Mouse (Mus musculus) C2C12 (cell line): ENCODE data around the gene Mcm9. TPM values are rescaled to one million over a fixed set of nuclear protein-coding genes. Genes with fewer than 3 reads are reported as not detected.
"Not testable (repeated sequence)": the region's sequence is repeated elsewhere in the genome, so short reads cannot be mapped to it uniquely, and the experiment has no call there.

Experiments used
- H3K27me3 ChIP-seq: one replicate; pipeline ENCODE4 v1.6.1; 2011; ENCODE audit not compliant: control insufficient read depth, insufficient read depth, insufficient read length
- H3K36me3 ChIP-seq: one replicate; pipeline ENCODE4 v1.6.1; 2011; ENCODE audit not compliant: control insufficient read depth, insufficient read depth
- H3K4me3 ChIP-seq: one replicate; pipeline ENCODE4 v1.5.1; 2011; ENCODE audit warnings: mild to moderate bottlenecking, control low read depth; ENCODE audit not compliant: poor library complexity, insufficient read depth, severe bottlenecking
- H3K79me2 ChIP-seq: one replicate; pipeline ENCODE4 v1.6.1; 2011; ENCODE audit not compliant: control insufficient read depth, insufficient read depth
- H3K79me3 ChIP-seq: one replicate; pipeline ENCODE4 v1.6.1; 2011; ENCODE audit warnings: low read depth, control low read depth
- H3ac ChIP-seq: one replicate; pipeline ENCODE3; 2011; ENCODE audit warnings: low read depth; ENCODE audit not compliant: control insufficient read depth, insufficient read length
- CEBPB ChIP-seq: IDR thresholded peaks from one replicate; pipeline ENCODE4 v1.6.1; 2011; ENCODE audit warnings: low read depth, mild to moderate bottlenecking, control low read depth, moderate library complexity
- CTCF ChIP-seq: IDR thresholded peaks from one replicate; pipeline ENCODE4 v1.5.1; 2011; ENCODE audit not compliant: control insufficient read depth, insufficient read depth, insufficient read length
- FOSL1 ChIP-seq: IDR thresholded peaks from one replicate; pipeline ENCODE4 v1.8.0; 2011; ENCODE audit warnings: mild to moderate bottlenecking, low read length; ENCODE audit not compliant: poor library complexity, insufficient read depth, severe bottlenecking
- MAX ChIP-seq: IDR thresholded peaks from one replicate; pipeline ENCODE4 v1.6.1; 2011; ENCODE audit warnings: mild to moderate bottlenecking, control low read depth
- MYOD1 ChIP-seq: IDR thresholded peaks from one replicate; pipeline ENCODE4 v1.6.1; 2011; ENCODE audit warnings: low read depth; ENCODE audit not compliant: control insufficient read depth, insufficient read length
- MYOG ChIP-seq: IDR thresholded peaks from one replicate; pipeline ENCODE4 v1.6.1; 2011; ENCODE audit not compliant: control insufficient read depth, insufficient read length; ENCODE audit errors: extremely low read depth
- USF1 ChIP-seq: IDR thresholded peaks from one replicate; pipeline ENCODE4 v1.6.1; 2011; ENCODE audit warnings: low read depth, mild to moderate bottlenecking, control low read depth, moderate library complexity
- polyA plus RNA-seq: library from polyadenylated mRNA; unstranded; fragments of >200 nt; fragmentation: generic; extraction: Trizol; gene quantifications from one replicate; pipeline ENCODE4 v1.2.1, GENCODE M21; 2012; ENCODE audit warnings: missing spikeins

The Mcm9 gene
- polyA plus RNA-seq, 1 experiment, result 3.9 TPM

DNA sequence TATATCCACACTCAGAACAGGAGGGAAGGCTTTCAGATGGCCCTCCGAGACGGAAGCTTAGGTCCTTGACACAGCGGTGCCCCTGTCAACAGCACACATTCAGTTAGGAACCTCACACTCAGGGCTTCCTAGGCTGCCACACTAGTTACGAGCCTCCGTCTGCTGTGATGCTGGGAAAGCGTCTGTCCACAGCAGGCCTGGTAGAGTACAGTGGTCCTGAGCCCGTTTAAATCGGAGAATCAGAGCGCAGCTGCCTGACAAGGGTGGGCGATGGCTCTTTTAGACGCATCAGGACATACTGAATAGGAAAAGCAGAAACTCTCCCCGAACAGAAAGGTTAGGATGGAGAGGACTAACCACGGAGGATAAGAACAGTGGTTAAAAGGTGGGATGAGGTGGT is 127.8 kb downstream of the Mcm9 start:
- TF ChIP-seq CEBPB, result no peak
- TF ChIP-seq CTCF, result no peak
- no peak for TF ChIP-seq USF1
- TF ChIP-seq FOSL1, result no peak
- TF ChIP-seq MAX, result no peak
- TF ChIP-seq MYOD1, result no peak
- H3ac ChIP-seq, result no peak overlapping the region
- H3K36me3 ChIP-seq, result no peaks in the 10 kb centered on the region
- H3K79me3 ChIP-seq, result no peaks in the 10 kb centered on the region
- H3K79me2 ChIP-seq, result no peaks in the 10 kb centered on the region
- no peak overlapping the region for H3K4me3 ChIP-seq
- H3K27me3 ChIP-seq, result peaks cover 4% of the 10 kb centered on the region

DNA sequence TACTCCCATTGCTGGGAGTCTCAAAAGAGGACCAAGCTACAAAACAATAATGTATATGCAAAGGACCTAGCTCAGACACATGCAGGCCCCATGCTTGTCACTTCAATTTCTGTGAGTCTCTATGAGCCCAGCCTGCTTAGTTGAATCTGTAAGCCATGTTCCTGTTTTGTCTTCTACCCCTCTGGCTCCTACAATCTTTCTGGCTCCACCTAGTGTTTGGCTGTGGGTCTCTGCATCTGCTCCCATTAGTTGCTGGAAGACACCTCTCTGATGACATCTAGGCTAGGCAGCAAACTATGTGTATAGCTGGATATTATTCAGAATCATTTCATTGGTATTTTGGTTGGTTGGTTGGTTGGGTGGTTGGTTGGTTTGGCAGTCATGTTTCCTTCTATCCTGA is 130.7 kb downstream of the Mcm9 start:
- H3K4me3 ChIP-seq, result no peak overlapping the region
- peaks cover 4% of the 10 kb centered on the region for H3K27me3 ChIP-seq
- no peaks in the 10 kb centered on the region for H3K79me2 ChIP-seq
- no peaks in the 10 kb centered on the region for H3K79me3 ChIP-seq
- TF ChIP-seq USF1 (no peak), MYOG (no peak), MAX (no peak), CTCF (no peak), MYOD1 (no peak)
- H3K36me3 ChIP-seq, result no peaks in the 10 kb centered on the region
- no peak overlapping the region for H3ac ChIP-seq

DNA sequence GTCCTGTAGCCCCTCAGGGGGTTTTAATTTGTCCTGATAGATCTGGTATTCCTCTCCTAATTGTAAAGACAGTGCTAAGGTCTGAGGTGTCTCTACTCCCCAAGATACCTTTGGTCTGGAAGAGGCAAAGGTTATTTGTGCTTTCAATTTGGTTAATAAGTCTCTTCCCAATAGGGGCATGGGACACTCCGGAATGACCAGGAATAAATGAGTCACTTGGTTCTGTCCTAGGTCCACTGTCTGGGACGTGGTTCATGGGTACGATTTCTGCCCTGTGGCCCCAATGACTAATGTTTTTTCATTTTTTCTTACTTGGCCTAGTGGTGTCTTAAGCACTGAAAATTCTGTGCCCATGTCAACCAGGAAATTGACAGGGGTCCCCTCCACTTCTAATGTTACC is 134.9 kb downstream of the Mcm9 start:
- not testable (repeated sequence) for H3K36me3 ChIP-seq, H3ac ChIP-seq, H3K79me3 ChIP-seq, H3K79me2 ChIP-seq, H3K4me3 ChIP-seq, H3K27me3 ChIP-seq

GRCm38 (mm10) chr10:53493954-53494353 is 136.3 kb downstream of the Mcm9 start:
- Histone ChIP-seq H3K27me3 (no peaks in the 10 kb centered on the region), H3K4me3 (no peak overlapping the region), H3K79me2 (no peaks in the 10 kb centered on the region), H3ac (no peak overlapping the region), H3K79me3 (no peaks in the 10 kb centered on the region), H3K36me3 (no peaks in the 10 kb centered on the region)
- no peak for TF ChIP-seq CEBPB
- TF ChIP-seq MAX, result no peak

Other genes starting within 250 kb of the Mcm9 start
- 21.3 TPM for gene Asf1a, start 33.7 kb downstream of the Mcm9 start, polyA plus RNA-seq
- not detected for gene Fam184a, start 120.7 kb upstream of the Mcm9 start, polyA plus RNA-seq